ENCODE assay signal across 8 mouse cellular contexts in genomic region chr5:140061296-140061879, GRCm38 (mm10).
DNase-seq lines count a peak whose midpoint lies in the region; ATAC-seq lines count a peak whose summit lies in the region.

No protein-coding gene starts in this region.

- no peak overlapping the region for H3K4me3 ChIP-seq in lung, embryonic 16.5 days (ENCODE audit: low read length)
- no peak overlapping the region for H3K4me3 ChIP-seq in limb, embryonic 12.5 days (replicated peaks)

- peak; percentile 39 for DNase-seq in adrenal gland, postnatal 10 days
- DNase-seq in adrenal gland, postnatal 4 days (ENCODE audit: low spot score in 2 of 2), result no peak
- no peak for DNase-seq in lung, postnatal 25 days (ENCODE audit: low spot score)
- DNase-seq in heart, postnatal 4 days, result peak; percentile 45
- no peak for DNase-seq in c-Kit-positive CD71-positive TER-119-positive erythroid progenitor cells, embryonic 14.5 days (ENCODE audit: low spot score)
- DNase-seq in adrenal gland, adult 18-20 months (ENCODE audit: low spot score in 2 of 2), result no peak

- H3K27ac ChIP-seq in lung, embryonic 16.5 days (ENCODE audit: low read length), result peak overlapping the region; percentile 23; the same call in 1 of the 2 replicates
- peak overlapping the region; percentile 53; the same call in 1 of the 2 replicates for H3K27ac ChIP-seq in limb, embryonic 12.5 days

- no peaks in the 10 kb centered on the region for H3K9me3 ChIP-seq in lung, embryonic 16.5 days (ENCODE audit: control insufficient read depth, low read length)
- H3K9me3 ChIP-seq in limb, embryonic 12.5 days, result no peaks in the 10 kb centered on the region

- peaks cover 7% of the 10 kb centered on the region for H3K4me1 ChIP-seq in lung, embryonic 16.5 days (replicated peaks; ENCODE audit: control insufficient read depth, insufficient read depth, low read length)
- H3K4me1 ChIP-seq in limb, embryonic 12.5 days (replicated peaks), result peaks cover 22% of the 10 kb centered on the region

- H3K4me2 ChIP-seq in lung, embryonic 16.5 days (ENCODE audit: low read depth, low read length), result no peak overlapping the region
- H3K4me2 ChIP-seq in limb, embryonic 12.5 days, result no peak overlapping the region

- H3K9ac ChIP-seq in lung, embryonic 16.5 days (ENCODE audit: low read length), result no peak overlapping the region
- no peak overlapping the region for H3K9ac ChIP-seq in limb, embryonic 12.5 days (replicated peaks)

- ATAC-seq in lung, embryonic 16.5 days (ENCODE audit: low read depth), result peak; percentile 93
- ATAC-seq in limb, embryonic 12.5 days (ENCODE audit: insufficient number of reproducible peaks, insufficient read depth, low FRiP score, low TSS enrichment, low read depth), result no peak

- no peaks in the 10 kb centered on the region for H3K27me3 ChIP-seq in lung, embryonic 16.5 days (ENCODE audit: control insufficient read depth, insufficient read depth, low read depth, low read length)
- no peaks in the 10 kb centered on the region for H3K27me3 ChIP-seq in limb, embryonic 12.5 days

- WGBS in lung, embryonic 16.5 days, result 24% methylated on average over 6 of the region's 6 CpGs
- WGBS in limb, embryonic 12.5 days, result 30% methylated on average over 6 of the region's 6 CpGs

- H3K36me3 ChIP-seq in lung, embryonic 16.5 days (ENCODE audit: control insufficient read depth, insufficient read depth, low read length), result peaks cover 5% of the 10 kb centered on the region; the same call in 1 of the 2 replicates
- H3K36me3 ChIP-seq in limb, embryonic 12.5 days, result peaks cover 15% of the 10 kb centered on the region

Comparison
In these comparisons a context has a peak if more than half of its experiments do, and no peak if none do; other contexts are left out.
1. DNase-seq: peak in adrenal gland, postnatal 10 days (single experiment) and heart, postnatal 4 days (single experiment); none in adrenal gland, postnatal 4 days (0 of 2), lung, postnatal 25 days (single experiment), c-Kit-positive CD71-positive TER-119-positive erythroid progenitor cells, embryonic 14.5 days (single experiment) and adrenal gland, adult 18-20 months (0 of 2).